Mouse (Mus musculus): Measurements from ENCODE around the gene Ptcd2. TPM values are rescaled to one million over a fixed set of nuclear protein-coding genes. Genes with fewer than 3 reads are reported as not detected.

The Ptcd2 gene
- polyA plus RNA-seq, 2 experiments = 13.3 to 28.4 TPM

GRCm38 (mm10) chr13:99369103-99369502 is 24.6 kb upstream of the Ptcd2 start:
- H3K36me3 ChIP-seq (replicated peaks; ENCODE audit: control insufficient read depth, insufficient read depth, low read depth) = peaks cover 4% of the 10 kb centered on the region; the same call in 1 of the 2 replicates

GRCm38 (mm10) chr13:99367554-99368174 is 23.2 kb upstream of the Ptcd2 start:
- ATAC-seq (ENCODE audit: insufficient read depth) (no peak), DNase-seq (ENCODE audit: low read depth in 3 of 3, low spot score in 3 of 3) (no peak)
- TF ChIP-seq EP300 (IDR thresholded peaks at IDR 0.05; ENCODE audit: low read depth) (no peak), CTCF (IDR thresholded peaks at IDR 0.05; ENCODE audit: low read depth) (no peak)
- 85% methylated on average over 12 of the region's 12 CpGs for WGBS (ENCODE audit: insufficient replicate concordance)
- Histone ChIP-seq H3K9me3 (ENCODE audit: control insufficient read depth, low read length) (no peaks in the 10 kb centered on the region), H3K36me3 (replicated peaks; ENCODE audit: control insufficient read depth, insufficient read depth, low read depth) (peaks cover 4% of the 10 kb centered on the region; the same call in 1 of the 2 replicates), H3K4me1 (replicated peaks; ENCODE audit: control insufficient read depth in 2 of 2, insufficient read depth in 2 of 2, low read length in 1 of 2) (no peaks in the 10 kb centered on the region), H3K9ac (replicated peaks) (no peak overlapping the region), H3K27ac (no peak overlapping the region), H3K4me3 (ENCODE audit: insufficient read depth in 1 of 2, low read depth in 2 of 2, low read length in 2 of 2) (no peak overlapping the region), H3K27me3 (ENCODE audit: control insufficient read depth, insufficient read depth, low read length) (no peaks in the 10 kb centered on the region), H3K4me2 (ENCODE audit: low read depth) (no peak overlapping the region)

More at GRCm38 (mm10) chr13:99369103-99369502, 24.6 kb upstream of the Ptcd2 start:
- Histone ChIP-seq H3K4me1 (replicated peaks; ENCODE audit: control insufficient read depth in 2 of 2, insufficient read depth in 2 of 2, low read length in 1 of 2) (no peaks in the 10 kb centered on the region), H3K27ac (no peak overlapping the region), H3K4me3 (ENCODE audit: insufficient read depth in 1 of 2, low read depth in 2 of 2, low read length in 2 of 2) (no peak overlapping the region), H3K9me3 (ENCODE audit: control insufficient read depth, low read length) (no peaks in the 10 kb centered on the region), H3K9ac (replicated peaks) (no peak overlapping the region), H3K4me2 (ENCODE audit: low read depth) (no peak overlapping the region), H3K27me3 (ENCODE audit: control insufficient read depth, insufficient read depth, low read length) (no peaks in the 10 kb centered on the region)
- ATAC-seq (ENCODE audit: insufficient read depth) (no peak), DNase-seq (ENCODE audit: low read depth in 3 of 3, low spot score in 3 of 3) (no peak)
- 78% methylated on average over 12 of the region's 12 CpGs for WGBS (ENCODE audit: insufficient replicate concordance)
- TF ChIP-seq EP300 (IDR thresholded peaks at IDR 0.05; ENCODE audit: low read depth) (no peak), CTCF (IDR thresholded peaks at IDR 0.05; ENCODE audit: low read depth) (no peak)

- no peaks in the 10 kb centered on the region for H3K4me1 ChIP-seq (replicated peaks; ENCODE audit: control insufficient read depth in 2 of 2, insufficient read depth in 2 of 2, low read length in 1 of 2)
- 80% methylated on average over 5 of the region's 5 CpGs for WGBS (ENCODE audit: insufficient replicate concordance)
- ATAC-seq (ENCODE audit: insufficient read depth) (no peak), DNase-seq (ENCODE audit: low read depth in 3 of 3, low spot score in 3 of 3) (no peak)
- no peak for TF ChIP-seq CTCF (IDR thresholded peaks at IDR 0.05; ENCODE audit: low read depth)
- no peak for TF ChIP-seq EP300 (IDR thresholded peaks at IDR 0.05; ENCODE audit: low read depth)
- no peak overlapping the region for H3K9ac ChIP-seq (replicated peaks)
- peaks cover 4% of the 10 kb centered on the region; the same call in 1 of the 2 replicates for H3K36me3 ChIP-seq (replicated peaks; ENCODE audit: control insufficient read depth, insufficient read depth, low read depth)
- no peak overlapping the region for H3K27ac ChIP-seq
- H3K9me3 ChIP-seq (ENCODE audit: control insufficient read depth, low read length) = no peaks in the 10 kb centered on the region
- H3K4me3 ChIP-seq (ENCODE audit: insufficient read depth in 1 of 2, low read depth in 2 of 2, low read length in 2 of 2) = no peak overlapping the region
- no peaks in the 10 kb centered on the region for H3K27me3 ChIP-seq (ENCODE audit: control insufficient read depth, insufficient read depth, low read length)
- H3K4me2 ChIP-seq (ENCODE audit: low read depth) = no peak overlapping the region
Observed at GRCm38 (mm10) chr13:99366422-99367175, 22.1 kb upstream of the Ptcd2 start.

- WGBS (ENCODE audit: insufficient replicate concordance) = 68% methylated on average over 4 of the region's 4 CpGs
- ATAC-seq (ENCODE audit: insufficient read depth) (no peak), DNase-seq (ENCODE audit: low read depth in 3 of 3, low spot score in 3 of 3) (no peak)
- no peaks in the 10 kb centered on the region for H3K4me1 ChIP-seq (replicated peaks; ENCODE audit: control insufficient read depth in 2 of 2, insufficient read depth in 2 of 2, low read length in 1 of 2)
- H3K4me2 ChIP-seq (ENCODE audit: low read depth) = no peak overlapping the region
- H3K9ac ChIP-seq (replicated peaks) = no peak overlapping the region
- H3K4me3 ChIP-seq (ENCODE audit: insufficient read depth in 1 of 2, low read depth in 2 of 2, low read length in 2 of 2) = no peak overlapping the region
- H3K36me3 ChIP-seq (replicated peaks; ENCODE audit: control insufficient read depth, insufficient read depth, low read depth) = peaks cover 4% of the 10 kb centered on the region; the same call in 1 of the 2 replicates
- no peak for TF ChIP-seq EP300 (IDR thresholded peaks at IDR 0.05; ENCODE audit: low read depth)
- TF ChIP-seq CTCF (IDR thresholded peaks at IDR 0.05; ENCODE audit: low read depth) = no peak
- no peaks in the 10 kb centered on the region for H3K27me3 ChIP-seq (ENCODE audit: control insufficient read depth, insufficient read depth, low read length)
- H3K27ac ChIP-seq = no peak overlapping the region
- H3K9me3 ChIP-seq (ENCODE audit: control insufficient read depth, low read length) = no peaks in the 10 kb centered on the region
Observed at GRCm38 (mm10) chr13:99363866-99364265, 19.4 kb upstream of the Ptcd2 start.

DNA sequence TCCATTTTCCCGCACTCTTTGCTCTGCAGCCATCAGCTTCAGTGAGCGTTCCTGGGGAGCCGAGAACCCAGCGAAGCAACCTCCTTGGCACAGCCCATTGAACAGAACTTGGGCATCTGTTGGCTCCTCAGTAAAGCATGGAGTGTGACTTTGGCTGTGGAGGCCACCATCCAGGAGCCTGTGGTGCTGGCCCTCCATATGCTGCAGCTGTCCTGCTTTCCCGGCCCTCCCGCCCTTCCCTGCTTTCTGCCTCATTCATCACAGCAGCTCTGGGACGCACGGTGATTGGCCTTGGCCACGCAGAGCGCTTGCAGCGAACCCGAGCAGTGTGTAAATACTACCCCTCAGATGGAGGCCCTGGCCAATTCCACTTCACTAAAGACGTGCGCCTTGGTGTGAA is 14.4 kb upstream of the Ptcd2 start:
- Histone ChIP-seq H3K27me3 (ENCODE audit: control insufficient read depth, insufficient read depth, low read length) (no peaks in the 10 kb centered on the region), H3K27ac (no peak overlapping the region), H3K36me3 (replicated peaks; ENCODE audit: control insufficient read depth, insufficient read depth, low read depth) (no peaks in the 10 kb centered on the region; the same call in 1 of the 2 replicates), H3K4me1 (replicated peaks; ENCODE audit: control insufficient read depth in 2 of 2, insufficient read depth in 2 of 2, low read length in 1 of 2) (0 out of 4 replicates have a peak, but pooled peaks cover 0 to under 1% of the 10 kb centered on the region in 2 experiments), H3K9me3 (ENCODE audit: control insufficient read depth, low read length) (no peaks in the 10 kb centered on the region), H3K4me3 (ENCODE audit: insufficient read depth in 1 of 2, low read depth in 2 of 2, low read length in 2 of 2) (no peak overlapping the region), H3K9ac (replicated peaks) (no peak overlapping the region), H3K4me2 (ENCODE audit: low read depth) (no peak overlapping the region)
- no peak for ATAC-seq (ENCODE audit: insufficient read depth)
- no peak for TF ChIP-seq CTCF (IDR thresholded peaks at IDR 0.05; ENCODE audit: low read depth)
- no peak for TF ChIP-seq EP300 (IDR thresholded peaks at IDR 0.05; ENCODE audit: low read depth)
- 80% methylated on average over 14 of the region's 14 CpGs for WGBS (ENCODE audit: insufficient replicate concordance)
- no peak for DNase-seq (ENCODE audit: low read depth in 3 of 3, low spot score in 3 of 3)
